Mouse (Mus musculus) MEL (cell line): ENCODE measurements around the gene Mipol1. TPM values are rescaled to one million over a fixed set of nuclear protein-coding genes. Genes with fewer than 3 reads are reported as not detected.

Experiments
- DNase-seq: peaks from one replicate; pipeline ENCODE4 v3.0.0; 2011; ENCODE audit warnings: low read depth, low spot score
- H3K27ac ChIP-seq: 2 replicates; pipeline ENCODE4 v1.5.1; 2012; ENCODE audit warnings: low read depth, mild to moderate bottlenecking, control low read depth, low read length, moderate library complexity; ENCODE audit not compliant: control insufficient read depth
- H3K27me3 ChIP-seq, 2 experiments: fragments of 150-350 bp in 1 of 2; sonication (generic) in 1 of 2; 2 replicates each; pipeline ENCODE4 v1.6.1; 2012; ENCODE audit warnings: low read length in 2 of 2, mild to moderate bottlenecking in 2 of 2, improper control_type of control experiment in 1 of 2, moderate library complexity in 1 of 2; ENCODE audit not compliant: insufficient read depth in 2 of 2, control insufficient read depth in 1 of 2
- H3K36me3 ChIP-seq, 2 experiments: 2 replicates each; pipeline ENCODE4 v1.6.1; 2012 to 2014; ENCODE audit warnings: low read length in 2 of 2, improper control_type of control experiment in 1 of 2, inconsistent platforms in 1 of 2, mild to moderate bottlenecking in 1 of 2; ENCODE audit not compliant: insufficient read depth in 2 of 2, control insufficient read depth in 1 of 2
- H3K4me1 ChIP-seq, 2 experiments: fragments of 150-350 bp in 1 of 2; sonication (generic) in 1 of 2; 2 replicates each; pipeline ENCODE4 v1.6.1; 2012; ENCODE audit warnings: low read length in 2 of 2, improper control_type of control experiment in 1 of 2, mild to moderate bottlenecking in 1 of 2; ENCODE audit not compliant: insufficient read depth in 2 of 2, control insufficient read depth in 1 of 2
- H3K4me3 ChIP-seq, 2 experiments: fragments of 150-350 bp in 1 of 2; sonication (generic) in 1 of 2; 2 replicates each; pipeline ENCODE4 v1.5.1; 2012; ENCODE audit warnings: low read depth in 2 of 2, low read length in 2 of 2, mild to moderate bottlenecking in 2 of 2, moderate library complexity in 2 of 2, control low read depth in 1 of 2, improper control_type of control experiment in 1 of 2; ENCODE audit not compliant: control insufficient read depth in 1 of 2, insufficient read depth in 1 of 2
- H3K79me2 ChIP-seq: 2 replicates; pipeline ENCODE4 v1.6.1; 2012; ENCODE audit warnings: mild to moderate bottlenecking, low read length, moderate library complexity; ENCODE audit not compliant: control insufficient read depth, poor library complexity, insufficient read depth
- H3K9ac ChIP-seq: 2 replicates; pipeline ENCODE4 v1.6.1; 2012; ENCODE audit warnings: low read depth, mild to moderate bottlenecking, control low read depth, low read length, moderate library complexity; ENCODE audit not compliant: control insufficient read depth, poor library complexity, severe bottlenecking
- H3K9me3 ChIP-seq: fragments of 150-350 bp; sonication (generic); replicated peaks from 2 replicates; pipeline ENCODE4 v1.6.1; 2012; ENCODE audit warnings: mild to moderate bottlenecking, low read length, improper control_type of control experiment, moderate library complexity; ENCODE audit not compliant: insufficient read depth
- CHD2 ChIP-seq: IDR thresholded peaks from 2 replicates; pipeline ENCODE4 v1.6.1; 2011; ENCODE audit warnings: low read length, improper control_type of control experiment
- CTCF ChIP-seq, 3 experiments: IDR thresholded peaks in 2 of 3; conservative IDR thresholded peaks in 1 of 3; 2 replicates each; pipeline ENCODE4 v1.5.1; 2011 to 2012; ENCODE audit warnings: low read length in 3 of 3, low read depth in 2 of 3, mild to moderate bottlenecking in 2 of 3, improper control_type of control experiment in 1 of 3, inconsistent platforms in 1 of 3, mixed read lengths in 1 of 3, moderate library complexity in 1 of 3; ENCODE audit not compliant: control insufficient read depth in 1 of 3, insufficient read depth in 1 of 3, poor library complexity in 1 of 3, severe bottlenecking in 1 of 3
- E2F4 ChIP-seq: IDR thresholded peaks from 2 replicates; pipeline ENCODE4 v1.6.1; 2011; ENCODE audit warnings: low read depth, low read length, improper control_type of control experiment, borderline replicate concordance
- ELF1 ChIP-seq: IDR thresholded peaks from 2 replicates; pipeline ENCODE4 v1.6.1; 2014; ENCODE audit warnings: low read depth, mild to moderate bottlenecking, inconsistent platforms, low read length, improper control_type of control experiment, moderate library complexity
- EP300 ChIP-seq, 2 experiments: IDR thresholded peaks; 2 replicates each; pipeline ENCODE4 v1.6.1; 2011; ENCODE audit warnings: improper control_type of control experiment in 2 of 2, low read length in 2 of 2, low read depth in 1 of 2, mild to moderate bottlenecking in 1 of 2
- ETS1 ChIP-seq: IDR thresholded peaks from 2 replicates; pipeline ENCODE4 v1.6.1; 2012; ENCODE audit warnings: low read depth, mild to moderate bottlenecking, inconsistent platforms, low read length, improper control_type of control experiment, moderate library complexity
- GABPA ChIP-seq: IDR thresholded peaks from 2 replicates; pipeline ENCODE4 v1.6.1; 2012; ENCODE audit warnings: low read depth, mild to moderate bottlenecking, inconsistent platforms, low read length, improper control_type of control experiment, moderate library complexity
- GATA1 ChIP-seq: IDR thresholded peaks from 2 replicates; pipeline ENCODE4 v1.6.1; 2011; ENCODE audit warnings: low read depth, low read length, improper control_type of control experiment
- HCFC1 ChIP-seq: IDR thresholded peaks from 2 replicates; pipeline ENCODE4 v1.6.1; 2012; ENCODE audit warnings: low read depth, mild to moderate bottlenecking, inconsistent platforms, low read length, improper control_type of control experiment, moderate library complexity
- JUND ChIP-seq: IDR thresholded peaks from 2 replicates; pipeline ENCODE4 v1.6.1; 2011; ENCODE audit warnings: low read depth, mild to moderate bottlenecking, improper control_type of control experiment, low read length
- KAT2A ChIP-seq: conservative IDR thresholded peaks from 2 replicates; pipeline ENCODE4 v1.6.1; 2012; ENCODE audit warnings: low read depth, low read length, improper control_type of control experiment, inconsistent platforms
- MAFK ChIP-seq: IDR thresholded peaks from 2 replicates; pipeline ENCODE4 v1.6.1; 2011; ENCODE audit warnings: low read depth, mild to moderate bottlenecking, low read length, improper control_type of control experiment, borderline replicate concordance
- MAX ChIP-seq: IDR thresholded peaks from 2 replicates; pipeline ENCODE4 v1.6.1; 2011; ENCODE audit warnings: low read length, improper control_type of control experiment
- MEF2A ChIP-seq: IDR thresholded peaks from 2 replicates; pipeline ENCODE4 v1.6.1; 2014; ENCODE audit warnings: low read depth, mild to moderate bottlenecking, inconsistent platforms, low read length, improper control_type of control experiment; ENCODE audit not compliant: poor library complexity, insufficient replicate concordance, severe bottlenecking; ENCODE audit errors: extremely low read depth
- MXI1 ChIP-seq: IDR thresholded peaks from 2 replicates; pipeline ENCODE4 v1.6.1; 2011; ENCODE audit warnings: mild to moderate bottlenecking, low read depth, low read length, improper control_type of control experiment
- MYB ChIP-seq: IDR thresholded peaks from 2 replicates; pipeline ENCODE4 v1.6.1; 2011; ENCODE audit warnings: mild to moderate bottlenecking, low read depth, low read length, improper control_type of control experiment
- MYC ChIP-seq: IDR thresholded peaks from 2 replicates; pipeline ENCODE4 v1.6.1; 2011; ENCODE audit warnings: low read depth, mild to moderate bottlenecking, low read length, improper control_type of control experiment, moderate library complexity
- NELFE ChIP-seq: IDR thresholded peaks from 2 replicates; pipeline ENCODE4 v1.6.1; 2011; ENCODE audit warnings: low read depth, low read length, improper control_type of control experiment
- NRF1 ChIP-seq: IDR thresholded peaks from 2 replicates; pipeline ENCODE4 v1.6.1; 2014; ENCODE audit warnings: low read depth, mild to moderate bottlenecking, inconsistent platforms, low read length, improper control_type of control experiment, moderate library complexity; ENCODE audit not compliant: poor library complexity, insufficient read depth, severe bottlenecking
- POLR2AphosphoS5 ChIP-seq: IDR thresholded peaks from 2 replicates; pipeline ENCODE4 v1.6.1; 2012; ENCODE audit warnings: low read depth, borderline replicate concordance, mild to moderate bottlenecking, inconsistent platforms, low read length, moderate library complexity, mixed read lengths
- RCOR1 ChIP-seq: IDR thresholded peaks from 2 replicates; pipeline ENCODE4 v1.6.1; 2012; ENCODE audit warnings: low read depth, mild to moderate bottlenecking, inconsistent platforms, low read length, improper control_type of control experiment
- SMC3 ChIP-seq: IDR thresholded peaks from 2 replicates; pipeline ENCODE4 v1.6.1; 2011; ENCODE audit warnings: low read depth, low read length, improper control_type of control experiment
- TAL1 ChIP-seq: IDR thresholded peaks from 2 replicates; pipeline ENCODE4 v1.6.1; 2012; ENCODE audit warnings: mild to moderate bottlenecking, inconsistent platforms, low read length, moderate library complexity, mixed read lengths
- TCF12 ChIP-seq: IDR thresholded peaks from 2 replicates; pipeline ENCODE4 v1.6.1; 2014; ENCODE audit warnings: low read depth, mild to moderate bottlenecking, inconsistent platforms, low read length, improper control_type of control experiment, moderate library complexity
- UBTF ChIP-seq: IDR thresholded peaks from 2 replicates; pipeline ENCODE4 v1.6.1; 2012; ENCODE audit warnings: low read depth, mild to moderate bottlenecking, inconsistent platforms, low read length, improper control_type of control experiment, moderate library complexity, borderline replicate concordance; ENCODE audit not compliant: insufficient read depth
- USF1 ChIP-seq: IDR thresholded peaks from 2 replicates; pipeline ENCODE4 v1.6.1; 2014; ENCODE audit warnings: low read depth, mild to moderate bottlenecking, inconsistent platforms, low read length, improper control_type of control experiment, moderate library complexity
- USF2 ChIP-seq, 2 experiments: IDR thresholded peaks; 2 replicates each; pipeline ENCODE4 v1.6.1; 2011 to 2012; ENCODE audit warnings: improper control_type of control experiment in 2 of 2, low read length in 2 of 2, borderline replicate concordance in 1 of 2, inconsistent platforms in 1 of 2, low read depth in 1 of 2, mild to moderate bottlenecking in 1 of 2; ENCODE audit not compliant: insufficient read depth in 1 of 2
- ZC3H11A ChIP-seq: IDR thresholded peaks from 2 replicates; pipeline ENCODE4 v1.6.1; 2012; ENCODE audit warnings: low read depth, mild to moderate bottlenecking, inconsistent platforms, low read length, improper control_type of control experiment
- ZKSCAN1 ChIP-seq: IDR thresholded peaks from 2 replicates; pipeline ENCODE4 v1.6.1; 2012; ENCODE audit warnings: low read depth, mild to moderate bottlenecking, inconsistent platforms, low read length, improper control_type of control experiment, moderate library complexity
- ZMIZ1 ChIP-seq: IDR thresholded peaks from 2 replicates; pipeline ENCODE4 v1.6.1; 2012; ENCODE audit warnings: low read depth, mild to moderate bottlenecking, inconsistent platforms, low read length, improper control_type of control experiment, moderate library complexity
- ZNF384 ChIP-seq: IDR thresholded peaks from 2 replicates; pipeline ENCODE4 v1.6.1; 2012; ENCODE audit warnings: low read depth, mild to moderate bottlenecking, inconsistent platforms, low read length, improper control_type of control experiment
- polyA plus RNA-seq, 2 experiments: library from polyadenylated mRNA; stranded (reverse) in 1 of 2; unstranded in 1 of 2; fragments of >175 nt in 1 of 2; fragments of >200 nt in 1 of 2; gene quantifications; 2 replicates each; pipeline versions ENCODE4 v1.2.1 to v1.2.4; 2012; ENCODE audit warnings: low replicate concordance in 2 of 2, low read depth in 1 of 2; ENCODE audit not compliant: insufficient read length in 2 of 2, insufficient read depth in 1 of 2, missing spikeins in 1 of 2
- total RNA-seq: library from RNA; depleted of rRNA; stranded (reverse); fragments of 300-350 nt; gene quantifications from 2 replicates; pipeline ENCODE4 v1.2.3, GENCODE M21; 2012

Mipol1 gene
- total and polyA plus RNA-seq, 3 experiments, result 4.0 to 8.3 TPM; not detected in 1

GRCm38 (mm10) chr12:57243671-57244495 lies 13.7 kb downstream of the Mipol1 start:
- no peak overlapping the region for H3K4me3 ChIP-seq
- H3K9me3 ChIP-seq, result no peaks in the 10 kb centered on the region
- H3K4me1 ChIP-seq, result peaks cover 3 to 7% of the 10 kb centered on the region in 2 experiments; a peak in 3 of 4 replicates
- H3K9ac ChIP-seq, result no peak overlapping the region
- peaks cover 18 to 21% of the 10 kb centered on the region in 2 experiments for H3K36me3 ChIP-seq
- peaks cover 17% of the 10 kb centered on the region for H3K79me2 ChIP-seq
- TF ChIP-seq ETS1 (0 out of 2 replicates have a peak, but pooled peaks have one; percentile 25), ELF1 (no peak), EP300 (IDR thresholded peaks at IDR 0.05; ENCODE audit: low read depth in 1 of 2, low read length in 2 of 2) (peak; percentile 32 to 43; a peak in 2 of 4 replicates), GABPA (no peak), ZC3H11A (no peak), ZKSCAN1 (no peak), MXI1 (no peak), SMC3 (no peak), KAT2A (no peak), USF2 (IDR thresholded peaks at IDR 0.05; ENCODE audit: borderline replicate concordance in 1 of 2, insufficient read depth in 1 of 2, low read depth in 1 of 2, low read length in 2 of 2) (no peak), POLR2AphosphoS5 (no peak), USF1 (no peak), ZMIZ1 (no peak), HCFC1 (no peak), MAFK (no peak), ZNF384 (no peak), RCOR1 (peak; percentile 92), MAX (no peak), TCF12 (peak; percentile 63), NELFE (no peak), CHD2 (no peak), CTCF (IDR thresholded peaks at IDR 0.05 in 2 of 3, conservative IDR thresholded peaks at IDR 0.05 in 1 of 3; ENCODE audit: control insufficient read depth in 1 of 3, insufficient read depth in 1 of 3, low read depth in 2 of 3, low read length in 3 of 3, poor library complexity in 1 of 3, severe bottlenecking in 1 of 3) (no peak), NRF1 (no peak), MYC (no peak), JUND (no peak), TAL1 (peak; percentile 44), MYB (no peak), GATA1 (peak; percentile 56), E2F4 (no peak), UBTF (no peak), MEF2A (no peak)
- peak; percentile 57 for DNase-seq
- no peak overlapping the region for H3K27ac ChIP-seq
- no peaks in the 10 kb centered on the region for H3K27me3 ChIP-seq
